Mouse (Mus musculus): ENCODE data around the gene Ppp1r3e.

DNA sequence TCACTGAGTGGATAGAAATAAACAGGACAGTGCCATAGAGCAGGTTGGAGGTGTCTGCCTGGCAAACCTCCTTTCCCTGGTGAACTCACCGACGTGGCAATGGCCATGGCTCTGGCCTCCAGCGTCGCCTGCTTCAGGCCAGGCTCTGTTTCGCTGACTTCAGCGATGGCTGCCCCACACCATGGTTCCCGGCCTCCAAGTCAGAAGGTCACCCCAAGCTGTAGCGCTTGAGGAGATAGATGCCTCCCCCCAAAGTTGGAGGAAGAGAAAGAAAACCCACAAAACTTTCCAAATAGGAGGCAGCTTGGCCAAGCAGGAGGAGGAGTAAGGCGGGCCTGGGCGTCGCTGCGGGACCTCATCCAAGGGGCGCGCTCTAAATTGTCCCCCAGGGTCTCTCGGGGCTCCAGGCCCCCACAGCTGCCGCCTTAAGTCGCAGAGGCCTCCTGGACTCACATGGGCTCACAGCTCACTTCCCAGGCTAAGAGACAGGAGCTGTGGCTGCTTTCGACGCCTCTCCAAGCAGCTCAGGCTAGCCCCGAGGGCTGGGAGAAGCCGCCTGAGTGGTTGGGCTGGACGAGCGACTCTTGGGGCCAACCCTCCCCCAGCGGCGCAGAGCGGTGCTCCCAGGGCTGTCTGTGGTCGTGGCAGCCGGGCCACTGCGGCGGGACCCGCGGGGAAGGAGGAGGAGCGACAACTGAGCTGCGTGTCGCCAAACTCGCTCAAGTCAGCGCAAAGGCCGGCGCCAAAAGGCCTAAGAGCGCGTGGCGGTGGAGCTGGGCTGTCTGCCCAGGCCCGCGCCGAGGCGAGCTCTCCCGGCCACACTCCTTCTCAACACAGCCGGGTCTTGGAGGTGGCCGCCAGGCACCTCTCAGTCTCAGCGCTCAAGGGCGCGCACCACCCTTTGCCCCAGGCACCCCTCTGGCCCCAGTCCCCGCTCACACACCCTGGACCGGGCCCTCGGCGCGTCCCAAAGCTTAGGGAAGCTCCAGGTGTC, 48.3 kb upstream of the Ppp1r3e start, which contains the start of gene Efs:
- no peak for TF ChIP-seq GATA1 (IDR thresholded peaks at IDR 0.05; ENCODE audit: low read length)
- no peak for TF ChIP-seq TAL1 (IDR thresholded peaks at IDR 0.05; ENCODE audit: low read length)
